ENCODE assay signal across 21 mouse cellular contexts in the genomic region with DNA sequence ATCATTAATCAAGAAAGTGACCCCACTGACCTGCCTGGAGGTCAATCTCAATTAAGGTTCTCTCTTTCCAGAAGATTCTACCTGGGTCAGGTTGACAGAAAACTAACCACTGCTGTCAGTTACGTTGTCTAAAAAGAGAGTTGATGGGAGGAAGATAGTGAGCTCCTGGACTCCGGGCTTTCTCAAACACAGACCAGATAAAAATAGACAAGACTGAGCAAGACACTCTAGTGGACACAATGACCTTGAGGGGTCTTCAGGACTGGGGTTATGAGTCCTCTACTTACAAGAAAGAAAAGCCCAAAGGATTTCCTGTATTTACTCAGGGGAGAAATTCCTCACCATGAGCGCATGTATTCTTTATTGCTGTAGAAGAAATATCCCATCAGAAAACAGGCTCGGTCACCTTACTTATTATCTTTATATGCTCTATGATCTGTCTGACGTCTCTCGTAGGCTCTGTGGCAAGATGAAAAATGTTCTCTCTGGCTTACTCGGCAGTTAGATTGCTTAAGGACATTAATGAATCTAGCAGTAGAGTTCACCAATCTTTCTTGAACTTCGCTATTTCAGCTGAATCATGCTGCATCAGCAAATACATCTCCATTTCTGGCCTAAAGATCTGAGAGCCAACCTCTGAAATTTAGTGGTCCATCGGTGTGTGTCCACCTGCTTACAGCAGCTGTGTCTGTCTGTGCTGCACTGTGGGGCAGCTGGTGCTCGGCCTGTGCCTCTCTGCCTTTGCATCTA. TPM values are rescaled to one million over a fixed set of nuclear protein-coding genes. Genes with fewer than 3 reads are reported as not detected.
DNase-seq lines count a peak whose midpoint lies in the region; ATAC-seq and TF ChIP-seq lines count a peak whose summit lies in the region.
"Had no signal": no experiment of that assay in that cellular context is flagged by ENCODE, and none has a peak within 500 bp of the region (broad histone marks: within the 10 kb centered on the region; RNA-seq: fewer than 3 reads in every experiment).

No protein-coding gene starts in this region.

- 0 out of 2 replicates have a peak, but pooled peaks cover 4% of the 10 kb centered on the region for H3K36me3 ChIP-seq in heart, embryonic 13.5 days
- H3K36me3 ChIP-seq in ES-E14 (ENCODE audit: control insufficient read depth, insufficient read depth, low read length, poor library complexity, severe bottlenecking) (no peaks in the 10 kb centered on the region), myocyte (ENCODE audit: control insufficient read depth, insufficient read depth) (no peaks in the 10 kb centered on the region)
- H3K36me3 ChIP-seq: embryonic facial prominence, embryonic 15.5 days; forebrain, embryonic 10.5 days; heart, embryonic 10.5 days; hindbrain, embryonic 12.5 days had no signal

- no peak overlapping the region for H3K4me2 ChIP-seq in heart, embryonic 13.5 days
- no peak overlapping the region for H3K4me2 ChIP-seq in myocyte (ENCODE audit: low read depth)
- H3K4me2 ChIP-seq: embryonic facial prominence, embryonic 15.5 days; hindbrain, embryonic 12.5 days had no signal

- no peaks in the 10 kb centered on the region for H3K9me3 ChIP-seq in heart, embryonic 13.5 days
- H3K9me3 ChIP-seq in ES-E14 (ENCODE audit: control insufficient read depth, insufficient read depth, low read depth, low read length), result no peaks in the 10 kb centered on the region
- H3K9me3 ChIP-seq: embryonic facial prominence, embryonic 15.5 days; forebrain, embryonic 10.5 days; heart, embryonic 10.5 days; hindbrain, embryonic 12.5 days had no signal

- in situ Hi-C loops in ES-E14 (cut with MboI; ENCODE audit: low sequenced_read_pairs in 2 of 2, unreplicated experiment in 2 of 2), result loop anchor here in 1 of 2 experiments (10.0 kb wide), 1 partner anchor 62 kb away; no protein-coding TSS in a partner anchor

- H3ac ChIP-seq in myocyte (ENCODE audit: control insufficient read depth, insufficient read length), result no peak overlapping the region

- ATAC-seq in heart, embryonic 13.5 days (ENCODE audit: extremely low read depth, insufficient number of reproducible peaks, low FRiP score, low TSS enrichment), result no peak
- ATAC-seq: forebrain, embryonic 14.5 days had no signal

- H3K4me1 ChIP-seq in heart, embryonic 13.5 days, result peaks cover 38% of the 10 kb centered on the region
- peaks cover 0 to 10% of the 10 kb centered on the region in 2 experiments; a peak in 1 of 4 replicates for H3K4me1 ChIP-seq in ES-E14 (ENCODE audit: control insufficient read depth in 2 of 2, insufficient read depth in 2 of 2, low read length in 2 of 2, poor library complexity in 1 of 2)

- no peak overlapping the region for H3K9ac ChIP-seq in heart, embryonic 13.5 days
- no peak overlapping the region for H3K9ac ChIP-seq in ES-E14 (ENCODE audit: insufficient read depth, low read depth, low read length, poor library complexity, severe bottlenecking)
- H3K9ac ChIP-seq: embryonic facial prominence, embryonic 15.5 days; hindbrain, embryonic 12.5 days had no signal

- 0 out of 2 replicates have a peak overlapping the region, but pooled peaks have one; percentile 12 for H3K27ac ChIP-seq in heart, embryonic 13.5 days (replicated peaks)
- no peak overlapping the region for H3K27ac ChIP-seq in ES-E14 (ENCODE audit: insufficient read depth, low read depth, low read length, poor library complexity, severe bottlenecking)
- H3K27ac ChIP-seq: embryonic facial prominence, embryonic 15.5 days; forebrain, embryonic 10.5 days; hindbrain, embryonic 12.5 days; hindbrain, postnatal 0 days had no signal

- 63% methylated on average over 10 of the region's 10 CpGs for WGBS in heart, embryonic 13.5 days

- no peaks in the 10 kb centered on the region for H3K27me3 ChIP-seq in heart, embryonic 13.5 days (replicated peaks)
- H3K27me3 ChIP-seq in myocyte (ENCODE audit: control insufficient read depth, insufficient read depth, insufficient read length), result no peaks in the 10 kb centered on the region
- H3K27me3 ChIP-seq: embryonic facial prominence, embryonic 15.5 days had no signal

- H3K79me2 ChIP-seq in myocyte (ENCODE audit: control insufficient read depth, insufficient read depth), result no peaks in the 10 kb centered on the region

- no peak for TF ChIP-seq POLR2A in myocyte (IDR thresholded peaks at IDR 0.05; ENCODE audit: insufficient read length, low read depth)

- H3K4me3 ChIP-seq in heart, embryonic 13.5 days, result no peak overlapping the region
- H3K4me3 ChIP-seq in ES-E14 (ENCODE audit: insufficient read depth in 1 of 2, low read depth in 1 of 2, low read length in 2 of 2, poor library complexity in 1 of 2, severe bottlenecking in 1 of 2), result no peak overlapping the region
- no peak overlapping the region for H3K4me3 ChIP-seq in myocyte
- H3K4me3 ChIP-seq: embryonic facial prominence, embryonic 15.5 days; erythroblast, embryonic 14.5 days; forebrain, embryonic 10.5 days; heart, embryonic 10.5 days; hindbrain, embryonic 12.5 days had no signal

- DNase-seq in adrenal gland, adult 2 months, result peak; percentile 25
- no peak for DNase-seq in adrenal gland, adult 18-20 months (ENCODE audit: low spot score in 2 of 2)
- no peak for DNase-seq in heart, adult 18-20 months
- DNase-seq in ES-E14 (ENCODE audit: low read depth, low spot score), result no peak
- no peak for DNase-seq in cerebellum, postnatal 10 days

TF ChIP-seq in ES-E14, 5 proteins besides CTCF, POLR2A, EP300 and RAD21:
- peak; percentile 61 for TF ChIP-seq MAFK (IDR thresholded peaks at IDR 0.05; ENCODE audit: insufficient read depth, low read depth, low read length)
- no peak for TF ChIP-seq CHD2 (IDR thresholded peaks at IDR 0.05; ENCODE audit: low read depth, low read length)

TF ChIP-seq in myocyte, 11 proteins besides CTCF, POLR2A, EP300 and RAD21:
- TF ChIP-seq MYOG (IDR thresholded peaks at IDR 0.05; ENCODE audit: control insufficient read depth in 1 of 3, insufficient read depth in 1 of 3, insufficient read length in 2 of 3, low read depth in 2 of 3) (peak in 2 of 3 experiments; percentile 73 to 82), TCF3 (IDR thresholded peaks at IDR 0.05; ENCODE audit: insufficient read length, low read depth) (peak; percentile 49), MYOD1 (IDR thresholded peaks at IDR 0.05; ENCODE audit: control insufficient read depth in 1 of 3, insufficient read length in 2 of 3, low read depth in 2 of 3) (peak in 2 of 3 experiments; percentile 77 to 85), POLR2AphosphoS2 (IDR thresholded peaks at IDR 0.05; ENCODE audit: insufficient read length, low read depth) (no peak)

RNA-seq across cellular contexts. Expression of gene Cavin3, which starts 5.2 kb away (rescaled TPM):
- total RNA-seq in adrenal gland, adult 2 months (2021), result 10 to 100 TPM; 71.0 to 90.9 TPM
- polyA plus RNA-seq in adrenal gland, adult 2 months (2012; rRNA removed), result 158 and 163 TPM in 2 replicates
- total RNA-seq in adrenal gland, adult 18-20 months (2021), result 10 to 100 TPM; 53.5 to 63.7 TPM
- polyA plus RNA-seq in heart, embryonic 13.5 days (2015; fragmentation: Nextera tagmentation; extraction: Ambion mirVana), result 74.7 and 80.5 TPM in 2 replicates
- total RNA-seq in heart, adult 18-20 months (2021), result 10 to 100 TPM; 20.0 to 20.7 TPM
- total RNA-seq in ES-E14 (2012; rRNA removed), result 2.0 and 5.3 TPM in 2 replicates
- 88.4 TPM for polyA plus RNA-seq in myocyte (2012; fragmentation: generic; extraction: Trizol)

RNA-seq across cellular contexts. Expression of gene Cckbr, which starts 51.3 kb away (rescaled TPM):
- total RNA-seq in adrenal gland, adult 2 months (2021), result not detected
- polyA plus RNA-seq in adrenal gland, adult 2 months (2012; rRNA removed), result 0.04 and 0.10 TPM in 2 replicates
- not detected for total RNA-seq in adrenal gland, adult 18-20 months (2021)
- 0.11 and 0.18 TPM in 2 replicates for polyA plus RNA-seq in heart, embryonic 13.5 days (2015; fragmentation: Nextera tagmentation; extraction: Ambion mirVana)
- total RNA-seq in heart, adult 18-20 months (2021), result not detected
- 0.27 and 0.58 TPM in 2 replicates for total RNA-seq in ES-E14 (2012; rRNA removed)
- polyA plus RNA-seq in myocyte (2012; fragmentation: generic; extraction: Trizol), result not detected
- total RNA-seq: adrenal gland, postnatal 14 days; common myeloid progenitor, adult 5-6 weeks; gastrocnemius, adult 8-10 months; gastrocnemius, postnatal 4 days; heart, postnatal 4 days had no signal
- polyA plus RNA-seq: C2C12; erythroblast, embryonic 14.5 days; heart, postnatal 0 days had no signal
